Mouse (Mus musculus): ENCODE measurements around the gene Olfr1066. TPM values are rescaled to one million over a fixed set of nuclear protein-coding genes. Genes with fewer than 3 reads are reported as not detected.

The Olfr1066 gene
- polyA plus RNA-seq, 1 experiment from 2014 or later = not detected

Other genes with a start within 250 kb of the Olfr1066 start
- not detected in 2 replicates for gene Olfr1046, start 237.0 kb downstream of the Olfr1066 start, polyA plus RNA-seq (2014; fragmentation: Nextera tagmentation; extraction: Ambion mirVana)
- not detected in 2 replicates for gene Olfr1047, start 224.9 kb downstream of the Olfr1066 start, polyA plus RNA-seq (2014; fragmentation: Nextera tagmentation; extraction: Ambion mirVana)
- not detected in 2 replicates for gene Olfr1048, start 216.0 kb downstream of the Olfr1066 start, polyA plus RNA-seq (2014; fragmentation: Nextera tagmentation; extraction: Ambion mirVana)
- gene Olfr1049, start 197.9 kb downstream of the Olfr1066 start, polyA plus RNA-seq (2014; fragmentation: Nextera tagmentation; extraction: Ambion mirVana) = not detected in 2 replicates
- gene Olfr1051, start 177.2 kb downstream of the Olfr1066 start, polyA plus RNA-seq (2014; fragmentation: Nextera tagmentation; extraction: Ambion mirVana) = not detected in 2 replicates
- not detected in 2 replicates for gene Olfr1052, start 163.8 kb downstream of the Olfr1066 start, polyA plus RNA-seq (2014; fragmentation: Nextera tagmentation; extraction: Ambion mirVana)
- not detected in 2 replicates for gene Olfr1053, start 141.0 kb downstream of the Olfr1066 start, polyA plus RNA-seq (2014; fragmentation: Nextera tagmentation; extraction: Ambion mirVana)
- gene Olfr1054, start 120.8 kb downstream of the Olfr1066 start, polyA plus RNA-seq (2014; fragmentation: Nextera tagmentation; extraction: Ambion mirVana) = not detected in 2 replicates
- not detected in 2 replicates for gene Olfr1055, start 106.0 kb downstream of the Olfr1066 start, polyA plus RNA-seq (2014; fragmentation: Nextera tagmentation; extraction: Ambion mirVana)
- not detected in 2 replicates for gene Olfr1056, start 93.8 kb downstream of the Olfr1066 start, polyA plus RNA-seq (2014; fragmentation: Nextera tagmentation; extraction: Ambion mirVana)
- gene Olfr1057, start 77.9 kb downstream of the Olfr1066 start, polyA plus RNA-seq (2014; fragmentation: Nextera tagmentation; extraction: Ambion mirVana) = not detected in 2 replicates
- gene Olfr1058, start 67.7 kb downstream of the Olfr1066 start, polyA plus RNA-seq (2014; fragmentation: Nextera tagmentation; extraction: Ambion mirVana) = not detected in 2 replicates
- gene Olfr1061, start 42.2 kb downstream of the Olfr1066 start, polyA plus RNA-seq (2014; fragmentation: Nextera tagmentation; extraction: Ambion mirVana) = not detected in 2 replicates
- not detected in 2 replicates for gene Olfr1062, start 29.5 kb downstream of the Olfr1066 start, polyA plus RNA-seq (2014; fragmentation: Nextera tagmentation; extraction: Ambion mirVana)
- gene Olfr1065, start 5.7 kb downstream of the Olfr1066 start, polyA plus RNA-seq (2014; fragmentation: Nextera tagmentation; extraction: Ambion mirVana) = not detected in 2 replicates
- not detected in 2 replicates for gene Olfr228, start 31.1 kb upstream of the Olfr1066 start, polyA plus RNA-seq (2014; fragmentation: Nextera tagmentation; extraction: Ambion mirVana)
- gene Olfr1076, start 52.2 kb upstream of the Olfr1066 start, polyA plus RNA-seq (2014; fragmentation: Nextera tagmentation; extraction: Ambion mirVana) = not detected in 2 replicates
- gene Olfr1079, start 86.2 kb upstream of the Olfr1066 start, polyA plus RNA-seq (2014; fragmentation: Nextera tagmentation; extraction: Ambion mirVana) = not detected in 2 replicates
- gene Olfr1080, start 102.0 kb upstream of the Olfr1066 start, polyA plus RNA-seq (2014; fragmentation: Nextera tagmentation; extraction: Ambion mirVana) = not detected in 2 replicates
- not detected in 2 replicates for gene Olfr1082, start 142.7 kb upstream of the Olfr1066 start, polyA plus RNA-seq (2014; fragmentation: Nextera tagmentation; extraction: Ambion mirVana)
- not detected in 2 replicates for gene Olfr1084, start 183.5 kb upstream of the Olfr1066 start, polyA plus RNA-seq (2014; fragmentation: Nextera tagmentation; extraction: Ambion mirVana)
- not detected in 2 replicates for gene Olfr1085, start 205.8 kb upstream of the Olfr1066 start, polyA plus RNA-seq (2014; fragmentation: Nextera tagmentation; extraction: Ambion mirVana)
- not detected in 2 replicates for gene Olfr1086, start 223.8 kb upstream of the Olfr1066 start, polyA plus RNA-seq (2014; fragmentation: Nextera tagmentation; extraction: Ambion mirVana)
- gene Olfr1087, start 242.1 kb upstream of the Olfr1066 start, polyA plus RNA-seq (2014; fragmentation: Nextera tagmentation; extraction: Ambion mirVana) = not detected in 2 replicates

Data from kidney, embryonic 14.5 days (tissue).